ENCODE assay signal across 7 mouse cellular contexts in genomic region chr6:86371340-86371911, GRCm38 (mm10). TPM values are rescaled to one million over a fixed set of nuclear protein-coding genes. Genes with fewer than 3 reads are reported as not detected.
DNase-seq lines count a peak whose midpoint lies in the region; ATAC-seq lines count a peak whose summit lies in the region.

No protein-coding gene starts in this region.

- peaks cover 59% of the 10 kb centered on the region for H3K36me3 ChIP-seq in limb, embryonic 10.5 days
- H3K36me3 ChIP-seq in midbrain, embryonic 13.5 days: peaks cover 24% of the 10 kb centered on the region

- peaks cover 23% of the 10 kb centered on the region for H3K4me1 ChIP-seq in limb, embryonic 10.5 days
- H3K4me1 ChIP-seq in midbrain, embryonic 13.5 days (replicated peaks): peaks cover 34% of the 10 kb centered on the region

- WGBS in limb, embryonic 10.5 days: under 1% methylated on average over 50 of the region's 50 CpGs
- under 1% methylated on average over 50 of the region's 50 CpGs for WGBS in midbrain, embryonic 13.5 days

- DNase-seq in adrenal gland, adult 8-10 months: peak; percentile 94
- DNase-seq in embryo, embryonic 9.5 days (ENCODE audit: extremely low spot score): peak; percentile 96
- DNase-seq in kidney, adult 11 months: peak; percentile 96
- peak; percentile 98 for DNase-seq in limb, embryonic 10.5 days (ENCODE audit: low spot score)
- DNase-seq in spleen, adult 12 weeks (ENCODE audit: low spot score): peak; percentile 91

- H3K27me3 ChIP-seq in limb, embryonic 10.5 days (ENCODE audit: low read depth, poor library complexity, severe bottlenecking): no peaks in the 10 kb centered on the region
- H3K27me3 ChIP-seq in midbrain, embryonic 13.5 days: no peaks in the 10 kb centered on the region

- peak overlapping the region; percentile 87 for H3K9ac ChIP-seq in midbrain, embryonic 13.5 days (replicated peaks)

- peak overlapping the region; percentile 97 for H3K4me2 ChIP-seq in midbrain, embryonic 13.5 days (replicated peaks)

- H3K4me3 ChIP-seq in limb, embryonic 10.5 days: peak overlapping the region; percentile 92
- H3K4me3 ChIP-seq in midbrain, embryonic 13.5 days (replicated peaks): peak overlapping the region; percentile 83

- ATAC-seq in granulocyte monocyte progenitor cell, adult 5-6 weeks (replicated peaks; ENCODE audit: poor library complexity, severe bottlenecking): peak; percentile 90
- ATAC-seq in midbrain, embryonic 13.5 days: peak; percentile 97

- peak overlapping the region; percentile 92 for H3K27ac ChIP-seq in limb, embryonic 10.5 days
- H3K27ac ChIP-seq in midbrain, embryonic 13.5 days: peak overlapping the region; percentile 94

- no peaks in the 10 kb centered on the region for H3K9me3 ChIP-seq in limb, embryonic 10.5 days (replicated peaks)
- H3K9me3 ChIP-seq in midbrain, embryonic 13.5 days: no peaks in the 10 kb centered on the region

RNA-seq across cellular contexts. Expression of gene Snrpg, which starts 0.3 kb away (rescaled TPM):
- total RNA-seq in adrenal gland, adult 8-10 months (2022): 100 to 1,000 TPM; 115 to 403 (median 241) TPM
- 687 and 692 TPM in 2 replicates for total RNA-seq in granulocyte monocyte progenitor cell, adult 5-6 weeks (2014; fragmentation: Nextera tagmentation)
- total RNA-seq in granulocyte monocyte progenitor cell, adult 5-6 weeks (2017): 44.9 and 50.5 TPM in 2 replicates
- polyA plus RNA-seq in limb, embryonic 10.5 days (2016; fragmentation: Nextera tagmentation; extraction: Ambion mirVana): 932 and 987 TPM in 2 replicates
- 599 and 627 TPM in 2 replicates for polyA plus RNA-seq in midbrain, embryonic 13.5 days (2015; fragmentation: Nextera tagmentation; extraction: Ambion mirVana)

RNA-seq across cellular contexts. Expression of gene Fam136a, which starts 6.0 kb away (rescaled TPM):
- total RNA-seq in adrenal gland, adult 8-10 months (2022): 10 to 100 TPM; 47.5 to 96.0 (median 73.9) TPM
- 46.3 and 51.5 TPM in 2 replicates for total RNA-seq in granulocyte monocyte progenitor cell, adult 5-6 weeks (2014; fragmentation: Nextera tagmentation)
- 82.6 and 95.9 TPM in 2 replicates for total RNA-seq in granulocyte monocyte progenitor cell, adult 5-6 weeks (2017)
- polyA plus RNA-seq in limb, embryonic 10.5 days (2016; fragmentation: Nextera tagmentation; extraction: Ambion mirVana): 189 and 214 TPM in 2 replicates
- 134 and 137 TPM in 2 replicates for polyA plus RNA-seq in midbrain, embryonic 13.5 days (2015; fragmentation: Nextera tagmentation; extraction: Ambion mirVana)

RNA-seq across cellular contexts. Expression of gene Pcyox1, which starts 25.5 kb away (rescaled TPM):
- 100 to 1,000 TPM; 151 to 257 (median 207) TPM for total RNA-seq in adrenal gland, adult 8-10 months (2022)
- total RNA-seq in granulocyte monocyte progenitor cell, adult 5-6 weeks (2014; fragmentation: Nextera tagmentation): 31.1 and 35.7 TPM in 2 replicates
- 64.2 and 87.9 TPM in 2 replicates for total RNA-seq in granulocyte monocyte progenitor cell, adult 5-6 weeks (2017)
- polyA plus RNA-seq in limb, embryonic 10.5 days (2016; fragmentation: Nextera tagmentation; extraction: Ambion mirVana): 50.6 and 59.5 TPM in 2 replicates
- 114 and 122 TPM in 2 replicates for polyA plus RNA-seq in midbrain, embryonic 13.5 days (2015; fragmentation: Nextera tagmentation; extraction: Ambion mirVana)

RNA-seq across cellular contexts. Expression of gene Tia1, which starts 32.6 kb away (rescaled TPM):
- 100 to 1,000 TPM in 1 of 4 experiments, 10 to 100 TPM in 3; 44.0 to 121 (median 82.9) TPM for total RNA-seq in adrenal gland, adult 8-10 months (2022)
- 89.9 and 109 TPM in 2 replicates for total RNA-seq in granulocyte monocyte progenitor cell, adult 5-6 weeks (2014; fragmentation: Nextera tagmentation)
- total RNA-seq in granulocyte monocyte progenitor cell, adult 5-6 weeks (2017): 77.5 and 97.1 TPM in 2 replicates
- polyA plus RNA-seq in limb, embryonic 10.5 days (2016; fragmentation: Nextera tagmentation; extraction: Ambion mirVana): 174 and 235 TPM in 2 replicates
- polyA plus RNA-seq in midbrain, embryonic 13.5 days (2015; fragmentation: Nextera tagmentation; extraction: Ambion mirVana): 401 and 405 TPM in 2 replicates

RNA-seq across cellular contexts. Expression of gene Gm44790, which starts 55.0 kb away (rescaled TPM):
- 1 to 10 TPM in 2 of 4 experiments, not detected in 2; 4.6 to 6.2 TPM for total RNA-seq in adrenal gland, adult 8-10 months (2022)
- total RNA-seq in granulocyte monocyte progenitor cell, adult 5-6 weeks (2014; fragmentation: Nextera tagmentation): not detected in 2 replicates
- total RNA-seq in granulocyte monocyte progenitor cell, adult 5-6 weeks (2017): not detected in 2 replicates
- polyA plus RNA-seq in limb, embryonic 10.5 days (2016; fragmentation: Nextera tagmentation; extraction: Ambion mirVana): not detected in 2 replicates
- not detected in 2 replicates for polyA plus RNA-seq in midbrain, embryonic 13.5 days (2015; fragmentation: Nextera tagmentation; extraction: Ambion mirVana)

Comparison
In these comparisons a context has a peak if more than half of its experiments do, and no peak if none do; other contexts are left out.
1. Peak in every context shown above with its lines: DNase-seq, ATAC-seq, H3K4me3 ChIP-seq and H3K27ac ChIP-seq.